ENCODE assay signal across 11 mouse cellular contexts in the genomic region with DNA sequence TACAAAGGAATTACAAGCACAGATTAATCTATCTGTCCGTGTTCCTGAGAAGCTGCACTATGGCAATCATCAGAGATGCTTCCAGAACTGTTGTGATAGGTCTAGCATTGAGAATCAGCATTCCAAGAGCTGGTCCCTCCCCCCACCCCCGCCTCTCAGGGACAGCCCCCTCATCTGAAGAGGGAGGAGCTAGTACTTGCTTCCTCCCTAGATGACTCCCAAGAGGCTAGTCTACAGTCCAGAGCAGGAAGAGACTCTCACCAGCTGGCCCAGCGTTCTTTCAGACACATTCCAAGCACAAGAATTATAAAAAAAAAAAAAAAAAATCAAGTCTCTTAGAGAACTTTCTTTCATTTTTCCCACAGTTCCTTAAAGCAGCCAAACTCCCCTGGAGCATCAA. TPM values are rescaled to one million over a fixed set of nuclear protein-coding genes. Genes with fewer than 3 reads are reported as not detected.
DNase-seq lines count a peak whose midpoint lies in the region; ATAC-seq lines count a peak whose summit lies in the region.
"Had no signal": no experiment of that assay in that cellular context is flagged by ENCODE, and none has a peak within 500 bp of the region (broad histone marks: within the 10 kb centered on the region; RNA-seq: fewer than 3 reads in every experiment).

No protein-coding gene starts in this region.

- no peak overlapping the region for H3K4me2 ChIP-seq in kidney, embryonic 14.5 days (replicated peaks; ENCODE audit: low read depth, low read length)
- H3K4me2 ChIP-seq in lung, embryonic 16.5 days (ENCODE audit: low read depth, low read length): no peak overlapping the region
- H3K4me2 ChIP-seq: midbrain, embryonic 13.5 days had no signal

- H3K4me1 ChIP-seq in kidney, embryonic 14.5 days (ENCODE audit: control insufficient read depth, insufficient read depth, low read length): peaks cover 12% of the 10 kb centered on the region; the same call in 1 of the 2 replicates
- peaks cover 4% of the 10 kb centered on the region; the same call in 1 of the 2 replicates for H3K4me1 ChIP-seq in brown adipose tissue, adult 24 weeks (ENCODE audit: control insufficient read depth, insufficient read depth, insufficient read length, low read length)
- H3K4me1 ChIP-seq in lung, embryonic 16.5 days (replicated peaks; ENCODE audit: control insufficient read depth, insufficient read depth, low read length): peaks cover 14% of the 10 kb centered on the region

- no peaks in the 10 kb centered on the region for H3K27me3 ChIP-seq in kidney, embryonic 14.5 days (ENCODE audit: control insufficient read depth, insufficient read depth, low read length)
- no peaks in the 10 kb centered on the region for H3K27me3 ChIP-seq in lung, embryonic 16.5 days (ENCODE audit: control insufficient read depth, insufficient read depth, low read depth, low read length)
- H3K27me3 ChIP-seq: midbrain, embryonic 13.5 days had no signal

- no peaks in the 10 kb centered on the region for H3K9me3 ChIP-seq in kidney, embryonic 14.5 days (ENCODE audit: control insufficient read depth, low read length)
- no peaks in the 10 kb centered on the region for H3K9me3 ChIP-seq in lung, embryonic 16.5 days (ENCODE audit: control insufficient read depth, low read length)
- H3K9me3 ChIP-seq: midbrain, embryonic 13.5 days had no signal

- 43% methylated on average over 3 of the region's 3 CpGs for WGBS in kidney, embryonic 14.5 days
- 27% methylated on average over 3 of the region's 3 CpGs for WGBS in lung, embryonic 16.5 days

- H3K36me3 ChIP-seq in kidney, embryonic 14.5 days (ENCODE audit: control insufficient read depth, insufficient read depth, low read length): no peaks in the 10 kb centered on the region
- no peaks in the 10 kb centered on the region for H3K36me3 ChIP-seq in lung, embryonic 16.5 days (ENCODE audit: control insufficient read depth, insufficient read depth, low read length)
- H3K36me3 ChIP-seq: midbrain, embryonic 13.5 days had no signal

- DNase-seq in adrenal gland, postnatal 10 days: peak; percentile 4
- no peak for DNase-seq in adrenal gland, postnatal 4 days (ENCODE audit: low spot score in 2 of 2)
- no peak for DNase-seq in kidney, adult 9 months
- no peak for DNase-seq in cerebellum, adult 9-10 months
- DNase-seq in left cerebral cortex, postnatal 4 days: no peak

- H3K4me3 ChIP-seq in kidney, embryonic 14.5 days (ENCODE audit: low read length): no peak overlapping the region
- peak overlapping the region; percentile 30; the same call in 1 of the 2 replicates for H3K4me3 ChIP-seq in brown adipose tissue, adult 24 weeks (ENCODE audit: insufficient read depth, low read depth, low read length)
- no peak overlapping the region for H3K4me3 ChIP-seq in lung, embryonic 16.5 days (ENCODE audit: low read length)
- H3K4me3 ChIP-seq: midbrain, embryonic 13.5 days had no signal

- no peak overlapping the region for H3K9ac ChIP-seq in kidney, embryonic 14.5 days (ENCODE audit: low read depth, low read length)
- H3K9ac ChIP-seq in lung, embryonic 16.5 days (ENCODE audit: low read length): no peak overlapping the region
- H3K9ac ChIP-seq: midbrain, embryonic 13.5 days had no signal

- intact Hi-C loops in left cerebral cortex, postnatal 4 days (cut with DNase I): no loop called here

- ATAC-seq in kidney, embryonic 14.5 days (ENCODE audit: low FRiP score, low TSS enrichment): peak; percentile 36
- ATAC-seq in lung, embryonic 16.5 days (ENCODE audit: low read depth): peak; percentile 80

- peak overlapping the region; percentile 53; the same call in 1 of the 2 replicates for H3K27ac ChIP-seq in kidney, embryonic 14.5 days (ENCODE audit: low read depth, low read length)
- peak overlapping the region; percentile 45 for H3K27ac ChIP-seq in brown adipose tissue, adult 24 weeks (replicated peaks; ENCODE audit: low read depth, low read length)
- peak overlapping the region; percentile 67 for H3K27ac ChIP-seq in lung, embryonic 16.5 days (ENCODE audit: low read length)

RNA-seq across cellular contexts. Expression of gene Stmnd1, which starts 5.2 kb away (rescaled TPM):
- under 1 TPM; 0.33 to 0.64 TPM for total RNA-seq in adrenal gland, postnatal 10 days (2021)
- total RNA-seq in adrenal gland, postnatal 4 days (2021): under 1 TPM in 1 of 2 experiments, not detected in 1; 0.22 TPM
- polyA plus RNA-seq in kidney, embryonic 14.5 days (2014; fragmentation: Nextera tagmentation; extraction: Ambion mirVana): 0.47 and 0.57 TPM in 2 replicates
- polyA plus RNA-seq in brown adipose tissue, adult 24 weeks (2012; ENCODE audit: insufficient read depth, insufficient read length, missing spikeins): 1.0 TPM in 1 of 2 replicates, not detected in the other
- 0.33 and 0.77 TPM in 2 replicates for polyA plus RNA-seq in lung, embryonic 16.5 days (2015; fragmentation: Nextera tagmentation; extraction: Ambion mirVana)
- under 1 TPM in 1 of 2 experiments, not detected in 1; 0.26 TPM for total RNA-seq in left cerebral cortex, postnatal 4 days (2021)
- total RNA-seq: layer of hippocampus, postnatal 36 days had no signal
- polyA plus RNA-seq: frontal cortex, adult 2 months; midbrain, embryonic 13.5 days had no signal
